Mouse (Mus musculus): ENCODE measurements at regions not wholly inside any gene's neighbourhood (a gene's known extent, or its start where the extent isn't known, plus 50 kb on each side); places are given as distances from the start of the nearest gene placed in this dataset.

DNA sequence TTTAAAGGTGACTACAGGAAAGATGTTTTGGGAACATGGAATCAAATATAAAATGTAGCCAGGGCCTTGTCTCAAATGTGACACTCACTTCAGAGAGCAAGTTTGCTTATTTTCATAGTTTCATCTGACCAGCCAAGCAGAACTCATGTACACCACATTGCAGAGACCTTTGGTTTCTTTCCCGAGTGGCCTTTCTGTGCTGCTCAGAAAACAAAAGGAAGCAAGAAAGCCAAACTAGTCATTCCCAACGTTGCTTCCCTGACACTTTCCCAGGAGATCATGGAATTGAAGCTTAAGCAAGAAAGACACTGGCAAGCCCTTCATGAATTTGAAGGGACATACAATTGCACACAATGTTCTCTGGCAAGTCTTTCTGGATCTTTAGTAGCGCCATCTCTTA lies 191.3 kb downstream of the Col12a1 start:
- H3K27me3 ChIP-seq (ENCODE audit: insufficient read depth, low read length): no peaks in the 10 kb centered on the region
- no peaks in the 10 kb centered on the region for H3K4me1 ChIP-seq (ENCODE audit: insufficient read depth)
- H3K4me3 ChIP-seq (ENCODE audit: low read depth, low read length): no peak overlapping the region
- H3K9me3 ChIP-seq (ENCODE audit: low read length): no peaks in the 10 kb centered on the region
- 75% methylated on average over 3 of the region's 3 CpGs for WGBS
- no peaks in the 10 kb centered on the region for H3K36me3 ChIP-seq (ENCODE audit: insufficient read depth)
- DNase-seq (no peak), ATAC-seq (no peak)
- no peak overlapping the region for H3K27ac ChIP-seq (ENCODE audit: low read depth, low read length)
- TF ChIP-seq CTCF (IDR thresholded peaks at IDR 0.05; ENCODE audit: low read depth): no peak
- no peak overlapping the region for H3K4me2 ChIP-seq (ENCODE audit: low read depth)
- H3K9ac ChIP-seq: no peak overlapping the region

All from forebrain, postnatal 0 days (tissue).